Mouse (Mus musculus) megakaryocyte, embryonic 14.5 days (primary cell): ENCODE results near the gene Nrg3.

Experiments used
- FLI1 ChIP-seq: IDR thresholded peaks from 2 replicates; pipeline ENCODE4 v1.6.1; 2012; ENCODE audit warnings: low read length, inconsistent platforms, mixed read lengths
- GATA1 ChIP-seq: IDR thresholded peaks from 3 replicates; pipeline ENCODE4 v1.6.1; 2012; ENCODE audit warnings: mixed read lengths, low read length, inconsistent platforms, borderline replicate concordance

- TF ChIP-seq GATA1 (no peak), FLI1 (no peak)
These were observed 637.9 kb downstream of the Nrg3 start for GRCm38 (mm10) chr14:38835006-38835405.
